Mouse (Mus musculus): ENCODE data around the gene Atp6v0d1. TPM values are rescaled to one million over a fixed set of nuclear protein-coding genes. Genes with fewer than 3 reads are reported as not detected.

The Atp6v0d1 gene
- polyA plus RNA-seq, 2 experiments = 40.1 to 46.3 TPM

- H3K36me3 ChIP-seq (replicated peaks; ENCODE audit: control insufficient read depth, insufficient read depth, low read depth) = no peaks in the 10 kb centered on the region
- H3K9me3 ChIP-seq (ENCODE audit: control insufficient read depth, low read length) = no peaks in the 10 kb centered on the region
- H3K27me3 ChIP-seq (ENCODE audit: control insufficient read depth, insufficient read depth, low read length) = no peaks in the 10 kb centered on the region
- DNase-seq (ENCODE audit: low read depth in 3 of 3, low spot score in 3 of 3) (no peak), ATAC-seq (ENCODE audit: insufficient read depth) (no peak)
- H3K9ac ChIP-seq (replicated peaks) = no peak overlapping the region
- no peak overlapping the region for H3K4me3 ChIP-seq (ENCODE audit: insufficient read depth in 1 of 2, low read depth in 2 of 2, low read length in 2 of 2)
- TF ChIP-seq CTCF (IDR thresholded peaks at IDR 0.05; ENCODE audit: low read depth) (peak; percentile 67), EP300 (IDR thresholded peaks at IDR 0.05; ENCODE audit: low read depth) (no peak)
- H3K4me2 ChIP-seq (ENCODE audit: low read depth) = no peak overlapping the region
- no peak overlapping the region for H3K27ac ChIP-seq
- H3K4me1 ChIP-seq (replicated peaks; ENCODE audit: control insufficient read depth in 2 of 2, insufficient read depth in 2 of 2, low read length in 1 of 2) = no peaks in the 10 kb centered on the region
- 48% methylated on average over 14 of the region's 14 CpGs for WGBS (ENCODE audit: insufficient replicate concordance)
Measured at GRCm38 (mm10) chr8:105483212-105484029, 82.4 kb downstream of the Atp6v0d1 start.

- WGBS (ENCODE audit: insufficient replicate concordance) = 76% methylated on average over 8 of the region's 8 CpGs
- H3K4me2 ChIP-seq (ENCODE audit: low read depth) = no peak overlapping the region
- H3K4me3 ChIP-seq (ENCODE audit: insufficient read depth in 1 of 2, low read depth in 2 of 2, low read length in 2 of 2) = no peak overlapping the region
- no peak for DNase-seq (ENCODE audit: low read depth in 3 of 3, low spot score in 3 of 3)
- H3K9me3 ChIP-seq (ENCODE audit: control insufficient read depth, low read length) = no peaks in the 10 kb centered on the region
- no peak for ATAC-seq (ENCODE audit: insufficient read depth)
- no peak for TF ChIP-seq CTCF (IDR thresholded peaks at IDR 0.05; ENCODE audit: low read depth)
- TF ChIP-seq EP300 (IDR thresholded peaks at IDR 0.05; ENCODE audit: low read depth) = no peak
- no peaks in the 10 kb centered on the region for H3K36me3 ChIP-seq (replicated peaks; ENCODE audit: control insufficient read depth, insufficient read depth, low read depth)
- H3K4me1 ChIP-seq (replicated peaks; ENCODE audit: control insufficient read depth in 2 of 2, insufficient read depth in 2 of 2, low read length in 1 of 2) = no peaks in the 10 kb centered on the region
- H3K27ac ChIP-seq = no peak overlapping the region
- no peak overlapping the region for H3K9ac ChIP-seq (replicated peaks)
- H3K27me3 ChIP-seq (ENCODE audit: control insufficient read depth, insufficient read depth, low read length) = no peaks in the 10 kb centered on the region
Measured at GRCm38 (mm10) chr8:105482123-105482522, 83.7 kb downstream of the Atp6v0d1 start.

GRCm38 (mm10) chr8:105481453-105481852 is 84.4 kb downstream of the Atp6v0d1 start:
- Histone ChIP-seq H3K9me3 (ENCODE audit: control insufficient read depth, low read length) (no peaks in the 10 kb centered on the region), H3K4me1 (replicated peaks; ENCODE audit: control insufficient read depth in 2 of 2, insufficient read depth in 2 of 2, low read length in 1 of 2) (no peaks in the 10 kb centered on the region), H3K4me2 (ENCODE audit: low read depth) (no peak overlapping the region), H3K4me3 (ENCODE audit: insufficient read depth in 1 of 2, low read depth in 2 of 2, low read length in 2 of 2) (no peak overlapping the region), H3K27ac (no peak overlapping the region), H3K27me3 (ENCODE audit: control insufficient read depth, insufficient read depth, low read length) (no peaks in the 10 kb centered on the region), H3K9ac (replicated peaks) (no peak overlapping the region), H3K36me3 (replicated peaks; ENCODE audit: control insufficient read depth, insufficient read depth, low read depth) (no peaks in the 10 kb centered on the region)
- ATAC-seq (ENCODE audit: insufficient read depth) (no peak), DNase-seq (ENCODE audit: low read depth in 3 of 3, low spot score in 3 of 3) (peak in 1 of 3 experiments; percentile 28)
- 58% methylated on average over 6 of the region's 6 CpGs for WGBS (ENCODE audit: insufficient replicate concordance)
- TF ChIP-seq CTCF (IDR thresholded peaks at IDR 0.05; ENCODE audit: low read depth) (peak; percentile 77), EP300 (IDR thresholded peaks at IDR 0.05; ENCODE audit: low read depth) (no peak)

- 26% methylated on average over 2 of the region's 2 CpGs for whole genome bisulfite sequencing (ENCODE audit: insufficient replicate concordance)
- TF ChIP-seq CTCF (IDR thresholded peaks at IDR 0.05; ENCODE audit: low read depth) = no peak
- TF ChIP-seq EP300 (IDR thresholded peaks at IDR 0.05; ENCODE audit: low read depth) = no peak
- ATAC-seq (ENCODE audit: insufficient read depth) = no peak
Measured at GRCm38 (mm10) chr8:105481013-105481412, 84.8 kb downstream of the Atp6v0d1 start.

GRCm38 (mm10) chr8:105477792-105478191 is 88.1 kb downstream of the Atp6v0d1 start:
- H3K9me3 ChIP-seq (ENCODE audit: control insufficient read depth, low read length) = no peaks in the 10 kb centered on the region
- DNase-seq (ENCODE audit: low read depth in 3 of 3, low spot score in 3 of 3) (no peak), ATAC-seq (ENCODE audit: insufficient read depth) (no peak)
- H3K27ac ChIP-seq = no peak overlapping the region
- H3K4me3 ChIP-seq (ENCODE audit: insufficient read depth in 1 of 2, low read depth in 2 of 2, low read length in 2 of 2) = no peak overlapping the region
- 81% methylated on average over 3 of the region's 3 CpGs for WGBS (ENCODE audit: insufficient replicate concordance)
- no peak overlapping the region for H3K4me2 ChIP-seq (ENCODE audit: low read depth)
- peaks cover 0 to 2% of the 10 kb centered on the region in 2 experiments; a peak in 1 of 4 replicates for H3K4me1 ChIP-seq (replicated peaks; ENCODE audit: control insufficient read depth in 2 of 2, insufficient read depth in 2 of 2, low read length in 1 of 2)
- TF ChIP-seq CTCF (IDR thresholded peaks at IDR 0.05; ENCODE audit: low read depth) (no peak), EP300 (IDR thresholded peaks at IDR 0.05; ENCODE audit: low read depth) (no peak)
- peaks cover 24% of the 10 kb centered on the region for H3K27me3 ChIP-seq (ENCODE audit: control insufficient read depth, insufficient read depth, low read length)
- H3K9ac ChIP-seq (replicated peaks) = no peak overlapping the region
- no peaks in the 10 kb centered on the region for H3K36me3 ChIP-seq (replicated peaks; ENCODE audit: control insufficient read depth, insufficient read depth, low read depth)

More at GRCm38 (mm10) chr8:105481013-105481412, 84.8 kb downstream of the Atp6v0d1 start:
- Histone ChIP-seq H3K9me3 (ENCODE audit: control insufficient read depth, low read length) (no peaks in the 10 kb centered on the region), H3K27me3 (ENCODE audit: control insufficient read depth, insufficient read depth, low read length) (no peaks in the 10 kb centered on the region), H3K4me1 (replicated peaks; ENCODE audit: control insufficient read depth in 2 of 2, insufficient read depth in 2 of 2, low read length in 1 of 2) (no peaks in the 10 kb centered on the region), H3K27ac (no peak overlapping the region), H3K4me2 (ENCODE audit: low read depth) (no peak overlapping the region), H3K9ac (replicated peaks) (no peak overlapping the region), H3K4me3 (ENCODE audit: insufficient read depth in 1 of 2, low read depth in 2 of 2, low read length in 2 of 2) (no peak overlapping the region), H3K36me3 (replicated peaks; ENCODE audit: control insufficient read depth, insufficient read depth, low read depth) (no peaks in the 10 kb centered on the region)
- no peak for DNase-seq (ENCODE audit: low read depth in 3 of 3, low spot score in 3 of 3)
